Mouse (Mus musculus): Measurements from ENCODE around the gene Ccdc158. TPM values are rescaled to one million over a fixed set of nuclear protein-coding genes. Genes with fewer than 3 reads are reported as not detected.

Gene Ccdc158
- total RNA-seq, 1 experiment, result 0.94 TPM

GRCm38 (mm10) chr5:92595026-92595425 is 80.0 kb downstream of the Ccdc158 start:
- Histone ChIP-seq H3K4me1 (ENCODE audit: control insufficient read depth in 2 of 2, insufficient read depth in 2 of 2, low read length in 2 of 2, poor library complexity in 1 of 2) (no peaks in the 10 kb centered on the region), H3K9ac (ENCODE audit: insufficient read depth, low read depth, low read length, poor library complexity, severe bottlenecking) (no peak overlapping the region), H3K9me3 (ENCODE audit: control insufficient read depth, insufficient read depth, low read depth, low read length) (no peaks in the 10 kb centered on the region), H3K4me3 (ENCODE audit: insufficient read depth in 1 of 2, low read depth in 1 of 2, low read length in 2 of 2, poor library complexity in 1 of 2, severe bottlenecking in 1 of 2) (no peak overlapping the region), H3K27ac (ENCODE audit: insufficient read depth, low read depth, low read length, poor library complexity, severe bottlenecking) (no peak overlapping the region), H3K36me3 (ENCODE audit: control insufficient read depth, insufficient read depth, low read length, poor library complexity, severe bottlenecking) (no peaks in the 10 kb centered on the region)
- no peak for DNase-seq (ENCODE audit: low read depth, low spot score)
- TF ChIP-seq CHD2 (IDR thresholded peaks at IDR 0.05; ENCODE audit: low read depth, low read length), result no peak
- no peak for TF ChIP-seq ZNF384 (IDR thresholded peaks at IDR 0.05; ENCODE audit: low read depth, low read length)
- TF ChIP-seq MAFK (IDR thresholded peaks at IDR 0.05; ENCODE audit: insufficient read depth, low read depth, low read length), result no peak
- TF ChIP-seq ZC3H11A (IDR thresholded peaks at IDR 0.05; ENCODE audit: borderline replicate concordance, low read depth, low read length), result no peak
- TF ChIP-seq HCFC1 (IDR thresholded peaks at IDR 0.05; ENCODE audit: borderline replicate concordance, insufficient read depth, low read length), result no peak
- in situ Hi-C loops (cut with MboI; ENCODE audit: low sequenced_read_pairs in 2 of 2, unreplicated experiment in 2 of 2), result no loop called here

GRCm38 (mm10) chr5:92585932-92586331 is 89.1 kb downstream of the Ccdc158 start:
- in situ Hi-C loops (cut with MboI; ENCODE audit: low sequenced_read_pairs in 2 of 2, unreplicated experiment in 2 of 2), result no loop called here
- no peaks in the 10 kb centered on the region for H3K9me3 ChIP-seq (ENCODE audit: control insufficient read depth, insufficient read depth, low read depth, low read length)
- no peak for DNase-seq (ENCODE audit: low read depth, low spot score)
- no peak overlapping the region for H3K4me3 ChIP-seq (ENCODE audit: insufficient read depth in 1 of 2, low read depth in 1 of 2, low read length in 2 of 2, poor library complexity in 1 of 2, severe bottlenecking in 1 of 2)
- H3K36me3 ChIP-seq (ENCODE audit: control insufficient read depth, insufficient read depth, low read length, poor library complexity, severe bottlenecking), result no peaks in the 10 kb centered on the region
- TF ChIP-seq MAFK (IDR thresholded peaks at IDR 0.05; ENCODE audit: insufficient read depth, low read depth, low read length) (no peak), HCFC1 (IDR thresholded peaks at IDR 0.05; ENCODE audit: borderline replicate concordance, insufficient read depth, low read length) (no peak), ZNF384 (IDR thresholded peaks at IDR 0.05; ENCODE audit: low read depth, low read length) (no peak), ZC3H11A (IDR thresholded peaks at IDR 0.05; ENCODE audit: borderline replicate concordance, low read depth, low read length) (no peak), CHD2 (IDR thresholded peaks at IDR 0.05; ENCODE audit: low read depth, low read length) (no peak)
- no peak overlapping the region for H3K27ac ChIP-seq (ENCODE audit: insufficient read depth, low read depth, low read length, poor library complexity, severe bottlenecking)
- H3K4me1 ChIP-seq (ENCODE audit: control insufficient read depth in 2 of 2, insufficient read depth in 2 of 2, low read length in 2 of 2, poor library complexity in 1 of 2), result peaks cover 0 to 4% of the 10 kb centered on the region in 2 experiments; a peak in 1 of 4 replicates
- H3K9ac ChIP-seq (ENCODE audit: insufficient read depth, low read depth, low read length, poor library complexity, severe bottlenecking), result no peak overlapping the region

GRCm38 (mm10) chr5:92579559-92579958 is 95.5 kb downstream of the Ccdc158 start:
- no peaks in the 10 kb centered on the region for H3K36me3 ChIP-seq (ENCODE audit: control insufficient read depth, insufficient read depth, low read length, poor library complexity, severe bottlenecking)
- in situ Hi-C loops (cut with MboI; ENCODE audit: low sequenced_read_pairs in 2 of 2, unreplicated experiment in 2 of 2), result no loop called here
- TF ChIP-seq HCFC1 (IDR thresholded peaks at IDR 0.05; ENCODE audit: borderline replicate concordance, insufficient read depth, low read length), result no peak
- no peak for TF ChIP-seq ZC3H11A (IDR thresholded peaks at IDR 0.05; ENCODE audit: borderline replicate concordance, low read depth, low read length)
- TF ChIP-seq CHD2 (IDR thresholded peaks at IDR 0.05; ENCODE audit: low read depth, low read length), result no peak
- no peak for TF ChIP-seq MAFK (IDR thresholded peaks at IDR 0.05; ENCODE audit: insufficient read depth, low read depth, low read length)
- no peak for TF ChIP-seq ZNF384 (IDR thresholded peaks at IDR 0.05; ENCODE audit: low read depth, low read length)
- no peak overlapping the region for H3K27ac ChIP-seq (ENCODE audit: insufficient read depth, low read depth, low read length, poor library complexity, severe bottlenecking)
- H3K9ac ChIP-seq (ENCODE audit: insufficient read depth, low read depth, low read length, poor library complexity, severe bottlenecking), result no peak overlapping the region
- no peaks in the 10 kb centered on the region for H3K9me3 ChIP-seq (ENCODE audit: control insufficient read depth, insufficient read depth, low read depth, low read length)
- no peaks in the 10 kb centered on the region for H3K4me1 ChIP-seq (ENCODE audit: control insufficient read depth in 2 of 2, insufficient read depth in 2 of 2, low read length in 2 of 2, poor library complexity in 1 of 2)
- DNase-seq (ENCODE audit: low read depth, low spot score), result no peak
- H3K4me3 ChIP-seq (ENCODE audit: insufficient read depth in 1 of 2, low read depth in 1 of 2, low read length in 2 of 2, poor library complexity in 1 of 2, severe bottlenecking in 1 of 2), result no peak overlapping the region

- Histone ChIP-seq H3K4me3 (ENCODE audit: insufficient read depth in 1 of 2, low read depth in 1 of 2, low read length in 2 of 2, poor library complexity in 1 of 2, severe bottlenecking in 1 of 2) (no peak overlapping the region), H3K9ac (ENCODE audit: insufficient read depth, low read depth, low read length, poor library complexity, severe bottlenecking) (no peak overlapping the region), H3K27ac (ENCODE audit: insufficient read depth, low read depth, low read length, poor library complexity, severe bottlenecking) (no peak overlapping the region), H3K9me3 (ENCODE audit: control insufficient read depth, insufficient read depth, low read depth, low read length) (no peaks in the 10 kb centered on the region), H3K4me1 (ENCODE audit: control insufficient read depth in 2 of 2, insufficient read depth in 2 of 2, low read length in 2 of 2, poor library complexity in 1 of 2) (no peaks in the 10 kb centered on the region), H3K36me3 (ENCODE audit: control insufficient read depth, insufficient read depth, low read length, poor library complexity, severe bottlenecking) (no peaks in the 10 kb centered on the region)
- in situ Hi-C loops (cut with MboI; ENCODE audit: low sequenced_read_pairs in 2 of 2, unreplicated experiment in 2 of 2), result no loop called here
- no peak for DNase-seq (ENCODE audit: low read depth, low spot score)
- TF ChIP-seq CHD2 (IDR thresholded peaks at IDR 0.05; ENCODE audit: low read depth, low read length) (no peak), MAFK (IDR thresholded peaks at IDR 0.05; ENCODE audit: insufficient read depth, low read depth, low read length) (no peak), ZNF384 (IDR thresholded peaks at IDR 0.05; ENCODE audit: low read depth, low read length) (no peak), ZC3H11A (IDR thresholded peaks at IDR 0.05; ENCODE audit: borderline replicate concordance, low read depth, low read length) (no peak), HCFC1 (IDR thresholded peaks at IDR 0.05; ENCODE audit: borderline replicate concordance, insufficient read depth, low read length) (no peak)
These were observed 103.8 kb downstream of the Ccdc158 start for GRCm38 (mm10) chr5:92571232-92571631.

DNA sequence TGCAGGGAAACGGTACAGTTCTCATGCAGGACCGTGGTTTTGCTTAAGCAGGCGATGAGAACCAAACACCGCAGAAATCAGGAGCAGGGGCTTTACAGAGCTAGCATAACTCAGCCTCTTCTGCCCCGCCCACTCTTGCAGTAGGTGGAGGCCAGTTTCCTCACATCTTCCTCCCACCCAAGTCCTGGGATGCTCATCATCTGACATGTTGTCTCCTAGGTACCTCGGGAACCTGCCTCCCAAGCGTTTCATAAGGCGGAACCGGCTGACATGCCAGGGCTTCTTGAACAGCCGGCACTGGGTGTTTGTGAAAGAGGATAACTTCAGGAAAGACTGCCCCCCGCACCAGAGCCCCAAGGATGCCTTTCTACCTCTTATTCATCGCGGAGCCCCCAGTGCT is 113.1 kb downstream of the Ccdc158 start:
- DNase-seq (ENCODE audit: low read depth, low spot score), result no peak
- Histone ChIP-seq H3K36me3 (ENCODE audit: control insufficient read depth, insufficient read depth, low read length, poor library complexity, severe bottlenecking) (no peaks in the 10 kb centered on the region), H3K27ac (ENCODE audit: insufficient read depth, low read depth, low read length, poor library complexity, severe bottlenecking) (no peak overlapping the region), H3K9me3 (ENCODE audit: control insufficient read depth, insufficient read depth, low read depth, low read length) (no peaks in the 10 kb centered on the region), H3K9ac (ENCODE audit: insufficient read depth, low read depth, low read length, poor library complexity, severe bottlenecking) (no peak overlapping the region), H3K4me1 (ENCODE audit: control insufficient read depth in 2 of 2, insufficient read depth in 2 of 2, low read length in 2 of 2, poor library complexity in 1 of 2) (no peaks in the 10 kb centered on the region), H3K4me3 (ENCODE audit: insufficient read depth in 1 of 2, low read depth in 1 of 2, low read length in 2 of 2, poor library complexity in 1 of 2, severe bottlenecking in 1 of 2) (no peak overlapping the region)
- TF ChIP-seq ZNF384 (IDR thresholded peaks at IDR 0.05; ENCODE audit: low read depth, low read length), result no peak
- TF ChIP-seq HCFC1 (IDR thresholded peaks at IDR 0.05; ENCODE audit: borderline replicate concordance, insufficient read depth, low read length), result no peak
- TF ChIP-seq MAFK (IDR thresholded peaks at IDR 0.05; ENCODE audit: insufficient read depth, low read depth, low read length), result no peak
- TF ChIP-seq ZC3H11A (IDR thresholded peaks at IDR 0.05; ENCODE audit: borderline replicate concordance, low read depth, low read length), result no peak
- TF ChIP-seq CHD2 (IDR thresholded peaks at IDR 0.05; ENCODE audit: low read depth, low read length), result no peak
- in situ Hi-C loops (cut with MboI; ENCODE audit: low sequenced_read_pairs in 2 of 2, unreplicated experiment in 2 of 2), result no loop called here

Data from ES-E14 (cell line).